Mouse (Mus musculus): ENCODE measurements around the gene Ptprr.
A peak's percentile ranks its signal among the peaks of the same experiment; 100 is the strongest.

The Ptprr gene

DNA sequence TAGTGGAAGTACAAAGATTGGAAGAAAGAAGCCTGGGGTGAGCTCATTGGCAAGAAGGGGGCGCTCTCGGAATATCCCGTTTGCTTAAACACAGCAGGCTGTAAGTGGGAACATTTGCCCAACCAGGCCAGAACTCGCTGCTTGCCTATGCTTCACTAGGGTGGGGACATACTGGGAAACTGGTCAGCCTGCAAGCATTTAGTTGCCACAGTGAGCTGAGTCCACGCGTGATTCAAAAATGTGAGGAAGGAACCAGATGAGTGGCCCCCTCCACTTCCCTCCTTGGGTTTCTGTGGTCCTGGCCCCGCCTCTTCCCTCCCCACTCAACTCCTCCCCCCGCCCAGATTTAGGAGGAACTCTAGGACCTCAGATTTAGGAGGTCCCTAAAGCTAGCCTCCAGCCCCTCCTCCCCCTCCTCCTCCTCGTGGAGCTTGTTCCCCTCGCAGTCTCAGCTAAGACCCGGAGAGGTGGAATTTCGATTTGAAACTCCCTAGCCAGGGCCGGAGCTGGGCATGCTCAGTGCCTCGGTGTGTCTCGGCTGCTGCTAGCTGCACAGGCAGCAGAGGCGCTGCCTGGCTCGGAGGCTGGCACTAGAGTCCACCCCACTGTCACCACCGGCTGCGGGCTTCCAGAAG lies at the start of gene Ptprr:
TSS of gene Ptprr (plus strand) at position 369 of the 635 bp plus-strand sequence.
- DNase-seq (ENCODE audit: low spot score), result peak; percentile 86

- no peak for DNase-seq (ENCODE audit: low spot score)
Observed at GRCm38 (mm10) chr10:115976345-115976744, 41.7 kb upstream of the Ptprr start.

DNA sequence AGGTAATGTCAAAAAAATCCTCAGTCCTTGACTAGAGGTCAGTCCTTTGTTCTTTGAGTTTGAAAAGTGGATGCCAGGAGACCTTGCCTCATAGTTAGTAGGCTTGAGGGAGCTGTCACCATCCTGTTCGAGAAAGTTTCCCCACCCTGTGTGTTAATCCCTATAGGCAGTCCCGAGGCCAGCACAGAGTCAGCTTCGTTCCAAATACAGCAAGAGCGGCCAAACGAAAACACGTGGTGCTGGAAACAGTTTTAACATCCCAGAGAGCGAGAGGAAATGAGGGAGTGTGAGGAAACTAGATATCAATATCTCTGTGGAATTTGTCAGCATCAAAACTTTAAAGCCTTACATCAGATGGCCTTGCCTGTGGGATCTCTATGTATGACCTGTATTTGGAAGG lies 39.0 kb upstream of the Ptprr start:
- no peak for DNase-seq (ENCODE audit: low spot score)

GRCm38 (mm10) chr10:115980018-115980417 lies 38.0 kb upstream of the Ptprr start:
- DNase-seq (ENCODE audit: low spot score), result no peak

DNA sequence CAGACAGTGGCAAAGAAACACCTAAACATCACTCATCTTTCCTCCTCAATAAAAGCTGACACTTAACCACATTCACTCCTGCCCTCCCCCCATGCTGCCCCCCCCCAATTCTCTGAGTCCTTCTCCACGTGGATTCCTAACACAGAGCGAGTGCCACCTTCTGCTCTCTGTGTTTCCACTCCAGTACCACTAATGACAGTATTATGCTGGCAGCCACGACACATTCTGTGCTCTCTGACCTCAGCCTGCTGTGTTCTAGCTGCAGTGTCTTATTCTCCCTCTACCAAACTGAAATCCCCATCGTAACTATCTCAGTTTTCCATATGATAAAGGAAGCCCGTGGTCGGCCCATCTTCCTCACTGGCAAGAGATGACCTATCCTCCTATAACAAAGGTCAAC lies 33.7 kb upstream of the Ptprr start:
- DNase-seq (ENCODE audit: low spot score), result no peak

- DNase-seq (ENCODE audit: low spot score), result no peak
Observed at GRCm38 (mm10) chr10:116001838-116002237, 16.2 kb upstream of the Ptprr start.

- no peak for DNase-seq (ENCODE audit: low spot score)
Observed at GRCm38 (mm10) chr10:116006675-116007074, 11.3 kb upstream of the Ptprr start.

DNA sequence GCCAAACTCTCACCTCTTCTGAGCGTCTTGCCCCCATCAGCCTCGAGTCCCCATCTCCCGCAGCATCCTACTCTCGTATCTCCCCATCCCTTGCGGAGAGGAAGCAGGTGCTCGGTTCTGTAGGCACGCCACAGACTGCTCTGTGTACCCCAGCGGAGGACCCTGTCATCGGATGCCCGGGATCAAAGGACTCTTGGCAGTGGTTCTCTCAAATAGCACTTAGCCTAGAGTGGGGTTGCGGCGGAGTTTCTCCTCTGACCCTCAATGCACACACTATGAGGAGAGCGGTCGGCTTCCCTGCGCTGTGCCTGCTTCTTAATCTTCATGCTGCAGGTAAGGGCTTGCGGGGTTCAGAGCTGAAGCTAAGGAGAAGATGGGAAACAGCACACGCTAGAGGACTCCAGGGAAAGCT lies 473 bp downstream of the Ptprr start:
- DNase-seq (ENCODE audit: low spot score), result peak; percentile 11

GRCm38 (mm10) chr10:116019086-116019860 lies 1.3 kb downstream of the Ptprr start:
- peak; percentile 27 for DNase-seq (ENCODE audit: low spot score)

DNA sequence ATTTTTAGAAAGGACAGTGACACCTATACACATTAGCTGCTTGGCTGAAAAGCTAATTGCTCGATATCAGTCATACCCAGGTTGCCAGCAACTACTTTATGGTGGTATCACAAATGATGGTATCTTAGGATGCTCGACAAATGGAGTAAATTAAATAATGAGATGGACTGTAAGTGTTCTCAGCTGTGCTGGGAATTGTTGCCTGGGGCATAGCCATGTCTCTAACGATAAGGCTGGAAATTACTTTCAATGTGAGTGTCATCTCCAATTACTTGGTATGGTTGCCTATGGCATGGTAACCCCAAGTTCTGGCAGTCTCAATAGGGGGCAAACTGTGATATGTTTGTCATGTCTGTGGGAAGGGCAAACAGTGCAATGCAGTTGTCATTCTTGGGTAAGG lies 3.1 kb downstream of the Ptprr start:
- no peak for DNase-seq (ENCODE audit: low spot score)

GRCm38 (mm10) chr10:116038150-116038549 lies 20.1 kb downstream of the Ptprr start:
- no peak for DNase-seq (ENCODE audit: low spot score)

- no peak for DNase-seq (ENCODE audit: low spot score)
Observed at GRCm38 (mm10) chr10:116075954-116076353, 57.9 kb downstream of the Ptprr start.

GRCm38 (mm10) chr10:116078636-116079035 lies 60.6 kb downstream of the Ptprr start:
- DNase-seq (ENCODE audit: low spot score), result no peak

DNA sequence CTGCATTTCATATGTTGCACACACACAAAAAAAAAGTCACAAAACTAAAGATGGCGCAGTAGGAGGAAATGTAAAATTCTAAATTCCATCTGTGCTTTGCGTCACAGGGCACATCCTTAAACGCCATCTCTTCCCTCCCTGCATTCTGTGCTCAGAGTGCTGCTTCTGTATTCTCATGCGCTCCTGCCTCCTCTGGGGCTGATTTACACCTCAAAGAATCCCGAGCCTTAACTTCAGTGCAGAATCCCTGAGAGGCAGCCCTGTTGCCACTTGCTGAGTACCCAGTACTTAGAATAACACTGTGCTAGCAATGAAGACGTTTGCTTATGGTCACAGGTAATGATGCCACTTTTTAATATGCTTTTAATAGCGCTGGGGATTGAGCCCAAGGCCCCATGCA lies 61.4 kb downstream of the Ptprr start:
- no peak for DNase-seq (ENCODE audit: low spot score)

DNA sequence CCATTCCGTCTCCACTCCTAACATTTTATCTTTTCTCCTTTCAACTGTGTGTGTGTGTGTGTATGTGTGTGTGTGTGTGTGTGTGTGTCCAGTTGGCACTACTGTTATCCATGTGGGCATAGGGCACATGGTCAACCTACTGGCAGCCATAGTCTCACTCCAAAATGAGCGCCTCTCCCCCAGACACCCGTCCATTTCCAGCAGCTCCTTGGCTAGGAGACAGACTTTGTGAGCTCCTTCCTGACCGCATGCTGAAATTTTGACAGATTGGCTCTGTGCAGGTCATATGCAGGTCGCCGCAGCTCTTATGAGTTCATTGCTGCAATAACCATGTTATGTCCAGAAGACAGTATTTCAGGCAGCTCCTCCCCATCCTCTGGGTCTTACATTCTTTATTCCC lies 62.8 kb downstream of the Ptprr start:
- DNase-seq (ENCODE audit: low spot score), result no peak

DNA sequence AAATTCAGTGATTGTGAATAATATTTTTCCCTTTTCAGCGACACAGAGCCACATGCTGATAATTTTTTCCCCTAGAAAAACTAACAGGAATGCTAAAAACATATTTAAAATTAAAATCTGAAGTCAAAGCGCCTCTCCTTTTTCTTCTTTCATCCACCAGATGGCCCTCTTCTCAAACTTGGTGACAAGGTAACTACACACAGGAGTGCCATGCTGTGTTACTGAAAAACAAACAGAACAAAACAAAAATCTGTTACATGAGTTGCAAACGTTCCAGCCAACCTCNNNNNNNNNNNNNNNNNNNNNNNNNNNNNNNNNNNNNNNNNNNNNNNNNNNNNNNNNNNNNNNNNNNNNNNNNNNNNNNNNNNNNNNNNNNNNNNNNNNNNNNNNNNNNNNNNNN lies 66.0 kb downstream of the Ptprr start:
- DNase-seq (ENCODE audit: low spot score), result no peak

GRCm38 (mm10) chr10:116096466-116096865 lies 78.5 kb downstream of the Ptprr start:
- no peak for DNase-seq (ENCODE audit: low spot score)

DNA sequence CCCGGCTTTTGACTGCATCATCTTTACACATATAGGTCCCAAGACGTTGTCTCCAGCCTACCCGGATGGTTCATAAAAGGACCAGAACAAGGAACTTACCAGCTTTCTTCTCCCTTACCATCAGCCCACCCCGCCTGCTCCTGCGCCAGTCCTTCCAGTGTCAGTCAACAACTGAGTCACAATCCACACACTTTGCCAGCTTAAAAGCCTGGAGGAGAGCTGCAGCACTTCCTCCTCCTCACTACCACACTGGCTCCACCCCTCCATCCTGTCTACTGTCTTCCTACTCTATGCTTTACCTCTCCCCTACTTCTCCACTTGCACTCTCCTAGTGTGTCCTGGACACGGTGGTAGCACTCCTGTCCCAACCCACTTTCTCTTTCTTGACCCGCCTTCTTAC lies 80.5 kb downstream of the Ptprr start:
- no peak for DNase-seq (ENCODE audit: low spot score)

DNA sequence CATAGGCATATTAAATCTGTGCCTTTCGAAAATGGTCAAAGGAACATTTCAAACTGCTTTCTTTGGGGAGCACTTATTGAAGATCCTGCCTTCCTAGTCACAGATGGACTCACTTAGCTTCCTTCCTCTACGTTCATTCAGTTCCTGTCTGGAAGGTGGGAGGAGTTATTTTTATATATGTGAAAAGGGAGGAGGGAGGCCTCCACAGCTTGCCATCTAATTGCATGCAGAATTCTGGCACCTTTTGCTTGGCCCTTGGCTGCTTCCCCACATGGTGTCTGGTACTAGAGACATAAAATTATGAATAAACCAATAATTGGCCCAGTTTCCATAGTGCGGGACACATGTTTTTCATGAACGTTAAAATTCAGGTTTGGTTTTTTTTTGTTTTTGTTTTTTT lies 90.2 kb downstream of the Ptprr start:
- no peak for DNase-seq (ENCODE audit: low spot score)

DNA sequence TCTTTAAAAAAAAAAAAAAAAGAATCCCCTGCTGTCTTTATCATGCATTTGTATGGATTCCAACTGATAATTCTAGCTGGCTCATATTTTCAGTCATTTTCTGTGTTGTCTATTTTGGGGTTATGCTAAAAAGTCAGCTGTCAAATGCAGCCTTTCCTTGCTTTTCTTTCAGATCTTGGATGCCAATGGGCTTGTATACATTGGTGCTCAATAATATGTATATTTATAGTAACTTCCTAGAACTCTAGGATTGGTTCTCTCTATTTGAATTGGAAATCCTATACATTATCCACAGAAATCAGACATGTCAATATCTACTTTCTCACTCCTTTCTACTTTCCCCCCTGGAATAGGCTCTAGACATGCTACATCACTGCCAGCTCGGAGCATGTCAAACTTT lies 90.7 kb downstream of the Ptprr start:
- DNase-seq (ENCODE audit: low spot score), result no peak

- DNase-seq (ENCODE audit: low spot score), result no peak
Observed at GRCm38 (mm10) chr10:116112868-116113267, 94.9 kb downstream of the Ptprr start.

GRCm38 (mm10) chr10:116113867-116114474 lies 96.0 kb downstream of the Ptprr start, which contains the start of gene 4933416C03Rik:
TSS of gene 4933416C03Rik (minus strand) at chr10:116113917.
- no peak for DNase-seq (ENCODE audit: low spot score)

Data from left cerebral cortex, adult 11 months (tissue).